Comparison of ENCODE assay signal across 8 mouse cellular contexts in genomic region chr5:134456503-134456962, GRCm38 (mm10). TPM values are rescaled to one million over a fixed set of nuclear protein-coding genes. Genes with fewer than 3 reads are reported as not detected.
DNase-seq lines count a peak whose midpoint lies in the region; ATAC-seq and TF ChIP-seq lines count a peak whose summit lies in the region.

Gene Gtf2ird1, minus strand, starts transcription at chr5:134456716.

- TF ChIP-seq POLR2A in liver, adult 2 months (IDR thresholded peaks at IDR 0.05; ENCODE audit: extremely low read depth, insufficient read depth, low read length) = no peak
- peak; percentile 46 for TF ChIP-seq POLR2A in myocyte (IDR thresholded peaks at IDR 0.05; ENCODE audit: insufficient read length, low read depth)

- WGBS in forebrain, embryonic 11.5 days = under 1% methylated on average over 44 of the region's 44 CpGs
- under 1% methylated on average over 43 of the region's 44 CpGs for WGBS in heart, embryonic 14.5 days
- WGBS in liver, adult 2 months = under 1% methylated on average over 41 of the region's 44 CpGs

- H3K79me2 ChIP-seq in liver, adult 2 months (ENCODE audit: control insufficient read depth, insufficient read depth, low read length) = peaks cover 26% of the 10 kb centered on the region
- peaks cover 49% of the 10 kb centered on the region for H3K79me2 ChIP-seq in myocyte (ENCODE audit: control insufficient read depth, insufficient read depth)

- peak within 1 kb of the TSS; percentile 93 for H3K9ac ChIP-seq in forebrain, embryonic 11.5 days (ENCODE audit: low read length)
- H3K9ac ChIP-seq in heart, embryonic 14.5 days (ENCODE audit: low read length) = peak within 1 kb of the TSS; percentile 93
- H3K9ac ChIP-seq in liver, adult 2 months (ENCODE audit: low read depth, low read length) = peak within 1 kb of the TSS; percentile 86

- H3K9me3 ChIP-seq in forebrain, embryonic 11.5 days (ENCODE audit: control insufficient read depth, low read length) = no peaks in the 10 kb centered on the region; the same call in 1 of the 2 replicates
- H3K9me3 ChIP-seq in heart, embryonic 14.5 days (ENCODE audit: control insufficient read depth, low read length) = no peaks in the 10 kb centered on the region

- peak within 1 kb of the TSS; percentile 82 for H3ac ChIP-seq in myocyte (ENCODE audit: control insufficient read depth, insufficient read length)

- H3K4me2 ChIP-seq in forebrain, embryonic 11.5 days (ENCODE audit: low read depth, low read length, severe bottlenecking) = peak within 1 kb of the TSS; percentile 92
- H3K4me2 ChIP-seq in heart, embryonic 14.5 days (ENCODE audit: low read length) = peak within 1 kb of the TSS; percentile 84
- peak within 1 kb of the TSS; percentile 88 for H3K4me2 ChIP-seq in myocyte (ENCODE audit: low read depth)

- H3K4me3 ChIP-seq in forebrain, embryonic 11.5 days (ENCODE audit: low read depth, low read length) = peak within 1 kb of the TSS; percentile 77
- peak within 1 kb of the TSS; percentile 70 to 91 for H3K4me3 ChIP-seq in heart, embryonic 14.5 days (ENCODE audit: control insufficient read depth in 1 of 2, insufficient read depth in 1 of 2, low read depth in 1 of 2, low read length in 2 of 2)
- peak within 1 kb of the TSS; percentile 79 for H3K4me3 ChIP-seq in liver, adult 2 months (ENCODE audit: insufficient read depth, low read depth, low read length)
- peak within 1 kb of the TSS; percentile 100 for H3K4me3 ChIP-seq in myocyte

- peak within 1 kb of the TSS; percentile 76 for H3K27ac ChIP-seq in forebrain, embryonic 11.5 days (ENCODE audit: low read depth, low read length)
- H3K27ac ChIP-seq in heart, embryonic 14.5 days (replicated peaks in 1 of 2; ENCODE audit: control insufficient read depth in 1 of 2, insufficient read depth in 1 of 2, low read depth in 2 of 2, low read length in 2 of 2) = peak within 1 kb of the TSS; percentile 78 to 89
- peak within 1 kb of the TSS; percentile 89 for H3K27ac ChIP-seq in liver, adult 2 months (replicated peaks; ENCODE audit: insufficient read depth, low read depth, low read length)

- H3K4me1 ChIP-seq in forebrain, embryonic 11.5 days (replicated peaks; ENCODE audit: control insufficient read depth, insufficient read depth, low read length) = peaks cover 4% of the 10 kb centered on the region; the same call in 1 of the 2 replicates
- H3K4me1 ChIP-seq in heart, embryonic 14.5 days (ENCODE audit: control insufficient read depth in 2 of 2, insufficient read depth in 2 of 2, low read length in 2 of 2) = peaks cover 10 to 23% of the 10 kb centered on the region in 2 experiments
- peaks cover 4% of the 10 kb centered on the region; the same call in 1 of the 2 replicates for H3K4me1 ChIP-seq in liver, adult 2 months (ENCODE audit: control insufficient read depth, insufficient read depth, low read length)

- H3K36me3 ChIP-seq in forebrain, embryonic 11.5 days (ENCODE audit: control insufficient read depth, insufficient read depth, low read length) = no peaks in the 10 kb centered on the region; the same call in 1 of the 2 replicates
- H3K36me3 ChIP-seq in heart, embryonic 14.5 days (ENCODE audit: control insufficient read depth, insufficient read depth, low read length) = peaks cover 9% of the 10 kb centered on the region; the same call in 1 of the 2 replicates
- no peaks in the 10 kb centered on the region for H3K36me3 ChIP-seq in liver, adult 2 months (ENCODE audit: control insufficient read depth, insufficient read depth, low read length)
- H3K36me3 ChIP-seq in myocyte (ENCODE audit: control insufficient read depth, insufficient read depth) = no peaks in the 10 kb centered on the region

- no peak for TF ChIP-seq CTCF in liver, adult 2 months (IDR thresholded peaks at IDR 0.05; ENCODE audit: low read depth, low read length)

- peak; percentile 88 for ATAC-seq in forebrain, embryonic 11.5 days (replicated peaks; ENCODE audit: low FRiP score)
- ATAC-seq in heart, embryonic 14.5 days (ENCODE audit: insufficient number of reproducible peaks, insufficient read depth, low FRiP score, low read depth) = peak; percentile 63

- H3K27me3 ChIP-seq in forebrain, embryonic 11.5 days (ENCODE audit: control insufficient read depth, insufficient read depth, low read length) = no peaks in the 10 kb centered on the region
- H3K27me3 ChIP-seq in heart, embryonic 14.5 days (ENCODE audit: control insufficient read depth, insufficient read depth, low read length) = no peaks in the 10 kb centered on the region
- H3K27me3 ChIP-seq in liver, adult 2 months (ENCODE audit: control insufficient read depth, insufficient read depth, low read length) = no peaks in the 10 kb centered on the region
- no peaks in the 10 kb centered on the region for H3K27me3 ChIP-seq in myocyte (ENCODE audit: control insufficient read depth, insufficient read depth, insufficient read length)

- DNase-seq in CD4-positive helper T cell, adult 2 months (ENCODE audit: low read depth, low spot score) = peak; percentile 57
- peak; percentile 92 for DNase-seq in brain, adult 2 months (ENCODE audit: low read depth, low spot score)
- peak; percentile 89 for DNase-seq in forebrain, embryonic 11.5 days (ENCODE audit: low spot score)
- peak; percentile 86 for DNase-seq in kidney, postnatal 10 days
- peak; percentile 46 for DNase-seq in liver, adult 2 months (ENCODE audit: extremely low read depth, low read depth, low spot score)
- peak; percentile 84 for DNase-seq in testis, postnatal 10 days (ENCODE audit: low spot score)

TF ChIP-seq in myocyte, 11 proteins besides CTCF, POLR2A, EP300 and RAD21:
- TF ChIP-seq CEBPB (IDR thresholded peaks at IDR 0.05; ENCODE audit: insufficient read depth, poor library complexity, severe bottlenecking) (no peak), SRF (IDR thresholded peaks at IDR 0.05; ENCODE audit: control insufficient read depth, insufficient read length, low read depth) (no peak), MYOG (IDR thresholded peaks at IDR 0.05; ENCODE audit: control insufficient read depth in 1 of 3, insufficient read depth in 1 of 3, insufficient read length in 2 of 3, low read depth in 2 of 3) (no peak), TCF12 (IDR thresholded peaks at IDR 0.05; ENCODE audit: insufficient read depth, poor library complexity, severe bottlenecking) (no peak), E2F4 (IDR thresholded peaks at IDR 0.05; ENCODE audit: insufficient read depth) (peak; percentile 45)

RNA-seq across cellular contexts. Expression of gene Gtf2ird1, which starts in this region (rescaled TPM):
- polyA plus RNA-seq in forebrain, embryonic 11.5 days (2014; fragmentation: Nextera tagmentation; extraction: Ambion mirVana) = 99.8 and 103 TPM in 2 replicates
- 53.9 and 55.0 TPM in 2 replicates for polyA plus RNA-seq in heart, embryonic 14.5 days (2014; fragmentation: Nextera tagmentation; extraction: Ambion mirVana)
- total RNA-seq in liver, adult 2 months (2014; rRNA removed) = 6.5 and 14.8 TPM in 2 replicates
- polyA plus RNA-seq in liver, adult 2 months (2012; rRNA removed) = 14.9 and 15.3 TPM in 2 replicates
- 62.0 TPM for polyA plus RNA-seq in myocyte (2012; fragmentation: generic; extraction: Trizol)

Comparison
In these comparisons a context has a peak if more than half of its experiments do, and no peak if none do; other contexts are left out.
1. Peak in every context shown above with its lines: DNase-seq, ATAC-seq, H3K4me3 ChIP-seq and H3K27ac ChIP-seq.